Mouse (Mus musculus) olfactory bulb, adult 2 months (tissue): ENCODE measurements at regions not wholly inside any gene's neighbourhood (a gene's known extent, or its start where the extent isn't known, plus 50 kb on each side); places are given as distances from the start of the nearest gene placed in this dataset.

Experiments used
- CTCF ChIP-seq: fragments of 200-500 bp; IDR thresholded peaks from 2 replicates; pipeline ENCODE4 v1.5.1; 2012; ENCODE audit warnings: low read depth, mild to moderate bottlenecking, low read length, moderate library complexity; ENCODE audit not compliant: insufficient read depth
- POLR2A ChIP-seq: fragments of 200-500 bp; IDR thresholded peaks from 2 replicates; pipeline ENCODE4 v1.6.1; 2012; ENCODE audit warnings: mild to moderate bottlenecking, low read depth, low read length, moderate library complexity; ENCODE audit not compliant: insufficient read depth

- TF ChIP-seq CTCF, result no peak
- TF ChIP-seq POLR2A, result no peak
Measured at GRCm38 (mm10) chr17:47065307-47065901, 55.0 kb upstream of the Ubr2 start.
